Mouse (Mus musculus) hindbrain, embryonic 14.5 days (tissue): ENCODE measurements at regions not wholly inside any gene's neighbourhood (a gene's known extent, or its start where the extent isn't known, plus 50 kb on each side); places are given as distances from the start of the nearest gene placed in this dataset.

Experiments used
- ATAC-seq: fragments of 200-750 bp; cut with Nextera tagmentation; 2 replicates; pipeline ENCODE4 v1.8.0; 2017; ENCODE audit warnings: moderate number of reproducible peaks, mild to moderate bottlenecking, moderate TSS enrichment, moderate library complexity; ENCODE audit not compliant: low FRiP score
- DNase-seq: peaks from one replicate; pipeline ENCODE4 v3.0.0-alpha.2; 2015; ENCODE audit warnings: low spot score
- H3K27ac ChIP-seq: fragments of 300-500 bp; sonication (generic); 2 replicates; pipeline ENCODE4 v1.5.1; 2014; ENCODE audit warnings: mild to moderate bottlenecking, moderate library complexity
- H3K27me3 ChIP-seq: fragments of 300-500 bp; sonication (generic); 2 replicates; pipeline ENCODE4 v1.6.1; 2014; ENCODE audit warnings: mild to moderate bottlenecking, low read length, mixed read lengths; ENCODE audit not compliant: control insufficient read depth, insufficient read depth
- H3K36me3 ChIP-seq: fragments of 300-500 bp; sonication (generic); replicated peaks from 2 replicates; pipeline ENCODE4 v1.6.1; 2014; ENCODE audit not compliant: control insufficient read depth, insufficient read depth
- H3K4me1 ChIP-seq: fragments of 300-500 bp; sonication (generic); replicated peaks from 2 replicates; pipeline ENCODE4 v1.6.1; 2014; ENCODE audit warnings: antibody characterized with exemption, low read length, mixed read lengths; ENCODE audit not compliant: control insufficient read depth, insufficient read depth
- H3K4me2 ChIP-seq: fragments of 300-500 bp; sonication (generic); replicated peaks from 2 replicates; pipeline ENCODE4 v1.6.1; 2014; ENCODE audit warnings: mild to moderate bottlenecking, moderate library complexity
- H3K4me3 ChIP-seq: fragments of 300-500 bp; sonication (generic); replicated peaks from 2 replicates; pipeline ENCODE4 v1.5.1; 2014; ENCODE audit warnings: mild to moderate bottlenecking, low read length
- H3K9ac ChIP-seq: fragments of 300-500 bp; sonication (generic); 2 replicates; pipeline ENCODE4 v1.6.1; 2014
- H3K9me3 ChIP-seq: fragments of 300-500 bp; sonication (generic); 2 replicates; pipeline ENCODE4 v1.6.1; 2016; ENCODE audit warnings: low read length; ENCODE audit not compliant: control insufficient read depth
- WGBS: fragments of 180-500 bp; shearing (Covaris S2); extraction: QIAGEN DNeasy Blood & Tissue Kit; methylation state at CpG from one replicate; pipeline ENCODE4 v1.1.7; 2014; 5-methylcytosine and 5-hydroxymethylcytosine counted together

DNA sequence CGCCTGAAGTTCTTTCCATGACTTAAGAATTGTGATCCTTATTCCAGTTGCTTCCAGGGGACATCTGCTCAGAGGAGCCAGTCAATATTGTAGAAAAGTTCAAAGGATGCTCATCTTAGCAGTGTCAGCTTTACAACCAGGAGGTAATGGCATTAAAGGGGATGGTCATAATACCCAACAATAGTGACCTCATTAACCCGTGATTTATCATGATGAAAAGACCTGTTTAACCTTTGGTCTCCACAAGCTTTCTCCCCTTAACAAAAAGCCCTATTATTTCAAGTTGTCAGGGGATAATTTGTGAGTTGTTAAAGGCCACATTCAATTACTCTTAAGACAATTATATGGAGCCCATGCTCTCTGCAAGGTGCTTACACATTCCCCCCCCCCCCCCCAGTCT, 54.3 kb upstream of the Htatip2 start:
- Histone ChIP-seq H3K4me3 (no peak overlapping the region), H3K4me1 (no peaks in the 10 kb centered on the region), H3K27ac (no peak overlapping the region), H3K9ac (no peak overlapping the region), H3K9me3 (0 out of 2 replicates have a peak, but pooled peaks cover 6% of the 10 kb centered on the region), H3K4me2 (no peak overlapping the region), H3K27me3 (peaks cover 99% of the 10 kb centered on the region), H3K36me3 (no peaks in the 10 kb centered on the region)
- no peak for ATAC-seq
- WGBS: 27% methylated on average over 2 of the region's 2 CpGs
- no peak for DNase-seq

DNA sequence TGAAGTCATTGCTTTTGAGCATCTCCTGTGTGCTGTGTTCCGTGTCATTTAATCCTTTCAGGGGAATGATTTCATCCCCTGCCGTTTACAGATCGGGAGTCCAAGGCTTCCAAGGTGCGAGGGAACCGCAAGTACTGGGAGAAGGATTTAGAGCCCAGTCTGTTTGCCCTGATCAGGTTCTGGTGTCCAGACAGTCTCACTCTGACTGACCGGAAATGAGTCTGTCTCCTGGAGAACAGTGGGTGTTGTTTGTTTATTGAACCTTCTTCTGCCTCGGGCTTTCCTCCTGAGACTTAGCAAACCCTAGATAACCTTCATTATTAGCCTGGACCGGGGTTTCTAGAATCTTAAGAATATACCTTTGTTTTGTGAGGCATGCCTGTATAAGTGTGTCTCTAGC, 58.2 kb upstream of the Htatip2 start:
- no peak overlapping the region for H3K9ac ChIP-seq
- no peak overlapping the region for H3K27ac ChIP-seq

DNA sequence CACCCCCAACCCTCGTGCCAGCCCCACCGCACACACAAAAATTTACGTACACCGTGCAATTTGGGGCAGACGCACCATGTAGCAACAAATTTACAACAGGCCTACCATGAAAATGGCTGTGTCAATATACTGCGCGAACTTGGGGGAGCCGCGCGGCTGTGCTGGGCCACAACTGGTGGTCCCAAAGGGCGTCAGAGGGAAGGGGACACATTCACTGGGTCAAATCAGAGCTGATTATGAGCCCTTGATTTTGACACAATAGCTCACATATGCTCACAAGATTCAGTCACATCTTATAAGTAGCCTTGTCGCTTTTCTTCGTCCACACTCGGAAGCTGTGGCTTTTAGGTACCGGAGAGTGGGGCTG, 58.9 kb upstream of the Htatip2 start:
- DNase-seq (no peak), ATAC-seq (no peak)
- H3K4me2 ChIP-seq: no peak overlapping the region
- H3K4me1 ChIP-seq: no peaks in the 10 kb centered on the region
- H3K27ac ChIP-seq: no peak overlapping the region
- H3K9me3 ChIP-seq: no peaks in the 10 kb centered on the region
- WGBS: 25% methylated on average over 15 of the region's 15 CpGs
- H3K27me3 ChIP-seq: peaks cover 100% of the 10 kb centered on the region
- no peaks in the 10 kb centered on the region for H3K36me3 ChIP-seq
- H3K9ac ChIP-seq: no peak overlapping the region
- H3K4me3 ChIP-seq: no peak overlapping the region

More for the DNA sequence above, 58.2 kb upstream of the Htatip2 start:
- Histone ChIP-seq H3K4me1 (no peaks in the 10 kb centered on the region), H3K4me3 (no peak overlapping the region), H3K4me2 (no peak overlapping the region), H3K9me3 (no peaks in the 10 kb centered on the region), H3K36me3 (no peaks in the 10 kb centered on the region), H3K27me3 (peaks cover 100% of the 10 kb centered on the region)
- DNase-seq (no peak), ATAC-seq (no peak)
- WGBS: 28% methylated on average over 8 of the region's 8 CpGs

DNA sequence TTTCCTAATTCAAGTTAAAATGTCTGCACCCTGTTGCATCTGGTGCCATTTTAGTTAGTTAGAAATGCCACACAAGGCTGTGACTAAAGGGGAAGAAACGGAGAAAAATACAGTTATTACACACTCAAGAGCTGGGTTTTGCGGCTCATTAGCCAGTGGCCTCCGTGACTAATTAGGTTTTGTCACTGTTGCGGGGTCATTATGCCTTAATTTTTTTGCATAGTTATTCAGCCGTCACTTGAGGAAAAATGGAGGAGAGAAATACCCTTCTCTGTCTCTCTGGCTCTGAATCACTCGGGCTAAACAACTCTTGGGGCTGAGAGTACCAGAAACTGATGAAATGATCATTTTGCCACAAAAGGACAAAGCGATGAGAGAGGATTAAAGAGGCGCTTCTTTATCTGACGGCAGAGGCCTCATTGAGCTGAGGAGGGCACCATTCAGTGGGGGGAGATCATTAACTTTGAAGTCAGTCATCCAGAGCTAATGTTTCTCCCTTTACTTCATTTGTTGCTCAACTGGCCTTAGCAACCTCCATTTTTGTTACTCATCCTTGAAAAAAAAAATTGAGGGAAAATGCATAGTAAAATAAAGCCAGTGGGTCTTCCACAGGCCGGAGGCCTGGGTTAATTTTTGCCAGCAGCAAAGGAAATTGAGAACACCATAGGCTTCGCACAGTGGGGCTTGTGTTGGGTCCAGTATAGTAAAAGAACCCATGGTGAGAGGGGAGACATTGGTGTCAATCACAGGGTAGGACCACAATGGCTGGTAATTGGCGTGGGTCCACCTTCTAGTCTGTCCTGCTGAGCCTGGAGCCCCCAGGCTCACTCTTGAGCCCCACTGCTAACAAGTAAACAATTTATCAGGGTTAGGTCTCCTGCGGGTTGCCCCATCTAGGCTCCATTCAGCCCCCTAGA, 59.5 kb upstream of the Htatip2 start:
- ATAC-seq (peak; percentile 69; the same call in 1 of the 2 replicates), DNase-seq (no peak)
- no peak overlapping the region for H3K9ac ChIP-seq
- H3K4me2 ChIP-seq: no peak overlapping the region
- H3K4me3 ChIP-seq: no peak overlapping the region
- 13% methylated on average over 13 of the region's 13 CpGs for WGBS
- no peaks in the 10 kb centered on the region for H3K9me3 ChIP-seq
- no peak overlapping the region for H3K27ac ChIP-seq
- H3K27me3 ChIP-seq: peaks cover 100% of the 10 kb centered on the region
- H3K4me1 ChIP-seq: no peaks in the 10 kb centered on the region
- H3K36me3 ChIP-seq: no peaks in the 10 kb centered on the region

DNA sequence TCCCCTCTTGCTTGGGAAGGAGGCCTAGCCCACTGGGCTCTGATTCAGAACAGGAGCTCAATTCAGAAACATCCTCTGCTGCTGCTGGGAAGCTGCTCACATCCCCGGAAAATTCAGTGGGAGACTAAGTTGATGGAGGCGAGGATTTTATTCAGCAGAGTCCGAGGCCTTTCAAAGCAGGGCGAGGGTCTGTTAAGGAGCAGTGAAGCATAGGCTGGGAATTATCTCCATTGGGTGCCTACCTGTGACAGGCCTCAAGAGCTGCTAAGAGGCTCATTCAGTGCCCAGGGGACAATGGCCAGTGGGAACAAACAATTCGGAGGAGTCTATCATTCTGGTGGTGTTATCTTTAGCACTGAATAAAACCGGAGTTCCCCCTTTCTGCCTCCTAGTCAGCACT, 59.6 kb upstream of the Dbx1 start:
- Histone ChIP-seq H3K27ac (no peak overlapping the region), H3K4me1 (no peaks in the 10 kb centered on the region), H3K9ac (no peak overlapping the region), H3K27me3 (peaks cover 98% of the 10 kb centered on the region), H3K4me3 (no peak overlapping the region), H3K9me3 (no peaks in the 10 kb centered on the region), H3K36me3 (no peaks in the 10 kb centered on the region), H3K4me2 (no peak overlapping the region)
- ATAC-seq (no peak), DNase-seq (no peak)
- 9% methylated on average over 6 of the region's 6 CpGs for WGBS

DNA sequence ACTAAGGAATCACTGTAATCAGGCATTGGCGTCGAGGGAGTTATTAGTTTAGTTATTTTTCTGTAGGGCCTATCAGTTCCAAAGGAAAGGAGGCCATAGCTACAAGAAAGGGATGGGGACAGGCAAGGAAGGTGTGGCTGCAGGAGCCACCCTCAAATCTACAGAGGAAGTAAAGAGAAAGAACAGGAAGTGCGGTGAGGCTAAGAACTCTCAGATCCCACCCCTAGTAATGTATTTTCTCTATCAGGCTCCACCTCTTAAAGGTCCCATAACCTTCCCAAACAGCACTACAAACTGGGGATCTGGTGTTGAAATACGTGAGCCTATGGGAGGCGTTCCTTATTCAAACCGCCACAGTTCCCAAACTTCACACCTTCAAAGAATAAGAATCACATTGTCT, 52.9 kb upstream of the Dbx1 start:
- H3K27ac ChIP-seq: no peak overlapping the region
- no peak overlapping the region for H3K4me3 ChIP-seq
- H3K36me3 ChIP-seq: no peaks in the 10 kb centered on the region
- H3K9me3 ChIP-seq: no peaks in the 10 kb centered on the region
- no peak overlapping the region for H3K4me2 ChIP-seq
- no peaks in the 10 kb centered on the region for H3K4me1 ChIP-seq
- H3K9ac ChIP-seq: no peak overlapping the region
- no peak for ATAC-seq
- H3K27me3 ChIP-seq: peaks cover 99% of the 10 kb centered on the region
- no peak for DNase-seq
- 36% methylated on average over 6 of the region's 6 CpGs for WGBS

DNA sequence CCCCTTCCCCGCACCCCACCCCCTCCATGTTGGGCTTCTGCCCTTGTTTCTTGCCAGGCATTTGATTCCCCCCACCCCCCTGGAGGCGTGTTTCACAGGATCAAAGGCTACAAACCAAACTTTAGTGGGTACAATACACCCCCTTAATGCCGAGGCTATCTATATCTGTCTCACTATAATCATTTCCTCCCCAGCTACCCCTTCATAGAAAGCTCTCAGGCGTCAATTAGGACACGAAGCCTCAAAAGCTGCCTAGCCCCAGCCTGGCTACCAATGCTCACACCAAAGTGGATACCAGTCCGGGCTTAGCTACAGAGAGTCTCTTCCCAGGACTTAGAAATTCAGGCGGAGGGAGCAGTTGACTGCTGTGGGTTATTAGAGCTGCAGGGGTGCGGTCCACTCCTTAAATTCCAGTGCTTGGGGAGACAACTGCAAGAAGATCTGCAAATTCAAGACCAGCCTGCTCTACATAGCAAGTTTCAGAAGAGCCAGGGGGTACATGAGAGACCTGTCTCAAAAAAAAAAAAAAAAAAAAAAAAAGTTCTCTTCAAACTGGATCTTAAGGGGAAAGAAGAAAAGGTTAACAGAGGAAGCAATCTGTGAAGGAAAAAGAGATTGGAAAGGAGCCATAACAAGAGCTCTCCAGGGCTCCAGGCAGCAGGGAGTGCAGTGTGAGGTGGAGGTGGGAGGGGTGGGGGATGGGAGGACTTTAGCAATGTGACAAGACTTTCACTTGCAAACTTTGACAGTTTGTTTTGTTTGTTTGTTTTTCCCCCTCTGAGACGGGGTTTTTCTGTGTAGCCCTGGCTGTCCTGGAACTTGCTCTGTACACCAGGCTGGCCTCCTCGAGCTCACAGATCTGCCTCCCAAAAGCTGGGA, 52.1 kb upstream of the Dbx1 start:
- no peaks in the 10 kb centered on the region for H3K36me3 ChIP-seq
- WGBS: 2% methylated on average over 10 of the region's 10 CpGs
- no peak overlapping the region for H3K4me2 ChIP-seq
- no peaks in the 10 kb centered on the region for H3K9me3 ChIP-seq
- ATAC-seq (no peak), DNase-seq (no peak)
- no peaks in the 10 kb centered on the region for H3K4me1 ChIP-seq
- H3K9ac ChIP-seq: no peak overlapping the region
- no peak overlapping the region for H3K27ac ChIP-seq
- H3K27me3 ChIP-seq: peaks cover 99% of the 10 kb centered on the region
- no peak overlapping the region for H3K4me3 ChIP-seq

DNA sequence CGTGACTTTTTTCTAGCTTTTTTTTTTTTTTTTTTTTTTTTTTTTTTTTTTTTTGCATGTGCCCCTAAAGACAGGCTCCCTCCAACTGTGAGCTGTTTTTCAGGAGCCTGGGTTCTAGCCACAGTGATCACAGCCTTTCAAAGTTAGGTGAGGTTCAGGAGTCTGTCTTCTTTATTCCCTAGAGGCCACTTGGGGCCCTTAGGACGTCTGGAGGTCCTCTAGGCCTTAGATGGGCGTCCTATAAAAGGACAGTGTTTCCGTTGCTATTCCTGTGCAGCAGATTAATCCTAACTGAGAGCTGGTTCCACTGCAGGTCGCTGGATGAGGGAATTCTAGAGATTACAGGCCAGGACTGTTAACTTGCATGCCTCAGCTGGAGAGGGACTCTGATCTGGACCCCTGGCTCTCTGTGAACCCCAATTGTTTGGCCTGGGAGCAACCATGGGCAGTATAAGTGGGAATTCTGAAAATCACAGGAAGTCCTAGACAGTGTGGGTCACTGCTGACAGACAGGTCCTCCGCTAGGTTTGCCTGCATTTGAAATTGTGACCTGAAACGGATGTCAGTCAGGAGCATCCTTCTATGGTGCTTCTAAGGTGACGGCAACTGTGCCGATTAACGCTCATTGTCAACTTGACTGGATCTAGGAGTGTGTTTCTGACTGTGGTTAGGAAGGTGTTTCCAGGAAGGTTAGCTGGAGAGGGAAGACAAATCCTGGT, 51.2 kb upstream of the Dbx1 start:
- Histone ChIP-seq H3K9ac (no peak overlapping the region), H3K4me1 (no peaks in the 10 kb centered on the region), H3K36me3 (no peaks in the 10 kb centered on the region), H3K27ac (no peak overlapping the region), H3K4me3 (no peak overlapping the region), H3K27me3 (peaks cover 99% of the 10 kb centered on the region), H3K4me2 (no peak overlapping the region), H3K9me3 (no peaks in the 10 kb centered on the region)
- 10% methylated on average over 10 of the region's 10 CpGs for WGBS
- no peak for ATAC-seq
- DNase-seq: no peak

DNA sequence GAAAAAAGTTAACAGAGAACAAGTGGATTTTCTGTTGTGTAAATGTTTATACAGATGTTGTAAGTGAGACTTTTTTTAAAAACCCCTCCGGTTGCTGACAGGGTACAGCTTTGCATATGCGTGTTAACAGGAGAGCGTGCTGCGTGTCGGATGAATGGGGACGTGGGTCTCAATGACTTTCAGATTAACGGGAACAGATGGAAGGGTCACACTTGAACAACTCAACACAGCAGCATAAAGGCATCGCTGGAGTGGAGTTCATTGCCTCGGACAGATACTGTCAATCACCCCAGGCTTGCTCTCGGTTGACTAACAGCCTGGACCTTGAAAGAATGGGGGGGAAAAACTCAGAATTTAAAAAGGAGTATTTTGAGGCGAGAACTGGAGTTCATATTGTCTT, 50.3 kb upstream of the Dbx1 start:
- no peak overlapping the region for H3K4me2 ChIP-seq
- H3K27me3 ChIP-seq: peaks cover 99% of the 10 kb centered on the region
- no peaks in the 10 kb centered on the region for H3K9me3 ChIP-seq
- H3K27ac ChIP-seq: no peak overlapping the region
- ATAC-seq (no peak), DNase-seq (no peak)
- no peaks in the 10 kb centered on the region for H3K4me1 ChIP-seq
- H3K36me3 ChIP-seq: no peaks in the 10 kb centered on the region
- 8% methylated on average over 11 of the region's 11 CpGs for WGBS
- H3K9ac ChIP-seq: no peak overlapping the region
- no peak overlapping the region for H3K4me3 ChIP-seq
